ENCODE assay signal across 1 mouse cellular context in genomic region chrX:11845566-11845965, GRCm38 (mm10).
TF ChIP-seq lines count a peak whose summit lies in the region.

No protein-coding gene starts in this region.

TF ChIP-seq in CH12.LX, 34 proteins besides CTCF, POLR2A, EP300 and RAD21 (continued from another document):
- peak; percentile 85 for TF ChIP-seq JUN (IDR thresholded peaks at IDR 0.05; ENCODE audit: insufficient read depth, low read depth, low read length)
- no peak for TF ChIP-seq ZC3H11A (IDR thresholded peaks at IDR 0.05; ENCODE audit: low read depth, low read length)
- TF ChIP-seq BHLHE40 (IDR thresholded peaks at IDR 0.05; ENCODE audit: low read depth, low read length): peak; percentile 94
- TF ChIP-seq ZMIZ1 (IDR thresholded peaks at IDR 0.05; ENCODE audit: low read depth, low read length): 0 out of 2 replicates have a peak, but pooled peaks have one; percentile 49
- peak; percentile 36; the same call in 1 of the 2 replicates for TF ChIP-seq HCFC1 (IDR thresholded peaks at IDR 0.05; ENCODE audit: low read depth, low read length)
- TF ChIP-seq KAT2A (IDR thresholded peaks at IDR 0.05; ENCODE audit: insufficient replicate concordance, low read length): 0 out of 2 replicates have a peak, but pooled peaks have one; percentile 32
- TF ChIP-seq UBTF (IDR thresholded peaks at IDR 0.05; ENCODE audit: low read depth, low read length): no peak
- TF ChIP-seq GABPA (IDR thresholded peaks at IDR 0.05; ENCODE audit: insufficient replicate concordance, low read depth, low read length): no peak
- no peak for TF ChIP-seq POLR2AphosphoS2 (IDR thresholded peaks at IDR 0.05; ENCODE audit: low read depth, low read length)
- no peak for TF ChIP-seq NELFE (IDR thresholded peaks at IDR 0.05; ENCODE audit: low read depth, low read length)
- TF ChIP-seq TBP (conservative IDR thresholded peaks at IDR 0.05; ENCODE audit: low read depth, low read length): no peak
- peak; percentile 44; the same call in 1 of the 2 replicates for TF ChIP-seq MXI1 (IDR thresholded peaks at IDR 0.05; ENCODE audit: low read depth, low read length)
- no peak for TF ChIP-seq USF2 (conservative IDR thresholded peaks at IDR 0.05; ENCODE audit: low read depth, low read length)
- TF ChIP-seq TCF12 (IDR thresholded peaks at IDR 0.05; ENCODE audit: low read depth, low read length): peak; percentile 99
- peak; percentile 91 for TF ChIP-seq JUND (conservative IDR thresholded peaks at IDR 0.05; ENCODE audit: low read depth, low read length)
- peak; percentile 59 for TF ChIP-seq MAX (IDR thresholded peaks at IDR 0.05; ENCODE audit: low read length)
- no peak; the same call in 1 of the 2 replicates for TF ChIP-seq ZNF384 (IDR thresholded peaks at IDR 0.05; ENCODE audit: low read depth, low read length)
- no peak for TF ChIP-seq PAX5 (IDR thresholded peaks at IDR 0.05; ENCODE audit: low read length)
